Mouse (Mus musculus) gastrocnemius, postnatal 36 days (tissue): Measurements from ENCODE around the gene Mef2d. TPM values are rescaled to one million over a fixed set of nuclear protein-coding genes. Genes with fewer than 3 reads are reported as not detected.
"Not testable (repeated sequence)": the region's sequence is repeated elsewhere in the genome, so short reads cannot be mapped to it uniquely, and the experiment has no call there.

ENCODE experiments used
- DNase-seq, 2 experiments: peaks; one replicate each; pipeline ENCODE4 v3.0.0; 2022
- intact Hi-C: fragments of 180-260 bp; cut with DNase I; formaldehyde crosslinking; loops from one replicate; pipeline ENCODE4 v1.15.1; 2025
- total RNA-seq, 2 experiments: library from RNA; stranded (reverse); gene quantifications; 2 replicates each; pipeline ENCODE4 v1.2.3; 2021

The Mef2d gene
- total RNA-seq, 2 experiments from 2014 or later = 156 to 174 TPM

DNA sequence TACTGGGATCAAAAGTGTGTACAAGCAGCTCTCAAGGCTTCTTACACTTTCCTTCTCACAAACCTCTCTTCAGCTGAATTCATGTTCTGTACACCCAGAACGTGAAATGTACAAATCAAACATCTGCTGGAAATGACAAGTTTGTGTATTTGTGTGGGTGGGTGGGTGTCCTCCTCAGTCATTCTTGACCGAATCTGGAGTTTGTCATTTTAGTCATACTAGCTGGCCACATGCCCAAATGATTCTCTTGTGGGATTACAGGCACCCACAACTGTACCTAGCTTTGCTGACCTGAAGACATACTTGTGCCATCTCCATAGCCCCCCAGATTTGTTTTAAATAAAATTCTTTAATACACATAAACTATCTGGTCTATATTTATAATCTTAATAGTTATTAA lies 32.7 kb downstream of the Mef2d start:
- no peak for DNase-seq
- intact Hi-C loops = loop anchor here (2.0 kb wide), 1 partner anchor 88 kb away; no protein-coding TSS in a partner anchor

DNA sequence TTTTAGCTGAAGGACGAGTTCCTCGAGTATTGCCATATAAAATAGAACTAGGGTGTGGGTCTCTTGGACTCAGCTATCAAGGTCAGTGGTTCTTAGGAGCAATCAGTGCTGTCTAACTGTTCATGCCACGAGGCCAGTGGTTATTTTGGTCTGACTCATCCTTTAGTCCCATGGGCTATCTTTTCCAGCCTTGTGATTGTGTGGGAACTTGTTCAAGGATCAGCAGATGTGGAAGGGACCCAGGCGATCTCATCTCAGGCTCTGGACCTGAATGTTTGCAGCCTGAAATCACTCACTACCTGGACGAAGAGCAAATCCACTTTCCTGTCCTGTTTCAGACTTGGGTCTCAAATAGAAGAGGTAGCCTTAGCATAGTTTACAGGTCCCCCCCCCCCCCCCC lies 34.9 kb downstream of the Mef2d start:
- intact Hi-C loops = no loop called here
- DNase-seq = peak in 1 of 2 experiments; percentile 30

- intact Hi-C loops = no loop called here
These were observed 35.6 kb downstream of the Mef2d start for GRCm38 (mm10) chr3:88177562-88178345.

DNA sequence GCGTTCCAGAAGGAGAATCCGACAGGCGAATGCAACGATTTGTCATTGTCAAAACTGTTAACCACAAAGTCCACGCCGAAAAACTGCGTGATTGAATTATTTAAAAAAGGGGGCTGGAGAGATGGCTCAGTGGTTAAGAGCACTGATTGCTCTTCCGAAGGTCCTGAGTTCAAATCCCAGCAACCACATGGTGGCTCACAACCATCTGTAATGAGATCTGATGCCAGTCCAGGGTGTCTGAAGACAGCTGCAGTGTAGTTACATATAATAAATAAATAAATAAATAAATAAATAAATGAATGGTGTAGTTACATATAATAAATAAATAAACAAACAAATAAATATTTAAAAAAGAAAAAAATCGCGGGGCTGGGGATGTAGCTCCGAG lies 36.2 kb downstream of the Mef2d start:
- DNase-seq, intact Hi-C loops: not testable (repeated sequence)

More at GRCm38 (mm10) chr3:88177562-88178345, 35.6 kb downstream of the Mef2d start:
- peak; percentile 99 for DNase-seq

- intact Hi-C loops = no loop called here
- DNase-seq = no peak
These were observed 36.8 kb downstream of the Mef2d start for GRCm38 (mm10) chr3:88178986-88179385.

GRCm38 (mm10) chr3:88181374-88181773 lies 39.2 kb downstream of the Mef2d start:
- intact Hi-C loops = no loop called here
- no peak for DNase-seq

DNA sequence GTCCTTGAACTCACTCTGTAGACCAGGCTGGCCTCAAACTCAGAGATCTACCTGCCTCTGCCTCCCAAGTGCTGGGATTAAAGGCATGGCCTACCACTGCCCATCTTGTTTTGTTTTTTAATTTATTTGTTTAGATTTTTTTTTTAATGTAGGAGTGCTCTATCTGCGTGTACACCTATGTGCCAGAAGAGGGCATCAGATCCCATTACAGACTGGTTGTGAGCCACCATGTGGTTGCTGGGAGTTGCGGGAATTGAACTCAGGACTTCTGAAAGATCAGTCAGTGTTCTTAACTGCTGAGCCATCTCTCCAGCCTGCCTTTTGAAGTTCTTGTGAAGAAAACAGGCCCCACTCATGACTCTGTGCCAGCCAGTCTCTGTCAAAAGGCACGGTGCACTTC lies 44.3 kb downstream of the Mef2d start:
- no peak for DNase-seq
- intact Hi-C loops = no loop called here

GRCm38 (mm10) chr3:88191146-88191545 lies 49.0 kb downstream of the Mef2d start:
- no peak for DNase-seq
- intact Hi-C loops = no loop called here

DNA sequence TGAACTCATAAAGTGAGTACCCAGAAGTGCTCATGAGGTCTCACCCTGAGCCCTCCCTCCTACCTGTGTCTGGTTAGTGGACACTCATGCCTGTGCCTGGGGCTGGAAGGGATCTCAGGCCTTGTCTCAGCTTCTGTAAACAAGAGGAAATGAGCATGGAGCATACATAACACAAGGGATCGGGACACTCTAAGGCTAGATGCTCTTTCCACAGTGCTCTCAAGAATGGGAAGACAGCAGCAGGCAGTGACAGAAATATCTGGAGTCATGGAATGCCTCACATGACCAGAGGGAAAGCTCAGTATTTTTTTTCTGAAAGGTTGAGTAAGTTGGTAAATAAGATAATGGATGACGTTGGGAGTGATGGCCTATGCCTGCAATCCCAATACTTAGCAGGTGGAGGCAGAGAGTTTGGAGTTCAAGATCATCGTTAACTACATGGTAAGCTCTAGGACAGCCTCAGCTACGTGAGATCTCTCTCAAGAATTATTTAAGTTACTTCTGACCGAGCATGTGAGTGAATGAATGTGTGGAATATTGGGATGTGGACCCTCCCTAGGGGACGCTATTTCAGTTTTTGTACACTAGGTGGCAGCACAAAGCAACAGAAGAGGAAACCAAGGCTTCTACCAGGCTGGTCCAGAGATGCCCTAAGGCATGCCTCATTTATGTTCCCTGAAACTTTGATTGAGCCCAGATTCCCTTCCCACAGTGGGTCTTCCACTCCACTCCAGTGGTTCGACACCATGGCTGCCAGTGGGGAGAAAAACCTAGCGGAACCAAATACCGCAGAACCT lies 49.8 kb downstream of the Mef2d start:
- intact Hi-C loops = loop anchor here (1.0 kb wide), 1 partner anchor 49 kb away; no protein-coding TSS in a partner anchor
- DNase-seq = no peak

DNA sequence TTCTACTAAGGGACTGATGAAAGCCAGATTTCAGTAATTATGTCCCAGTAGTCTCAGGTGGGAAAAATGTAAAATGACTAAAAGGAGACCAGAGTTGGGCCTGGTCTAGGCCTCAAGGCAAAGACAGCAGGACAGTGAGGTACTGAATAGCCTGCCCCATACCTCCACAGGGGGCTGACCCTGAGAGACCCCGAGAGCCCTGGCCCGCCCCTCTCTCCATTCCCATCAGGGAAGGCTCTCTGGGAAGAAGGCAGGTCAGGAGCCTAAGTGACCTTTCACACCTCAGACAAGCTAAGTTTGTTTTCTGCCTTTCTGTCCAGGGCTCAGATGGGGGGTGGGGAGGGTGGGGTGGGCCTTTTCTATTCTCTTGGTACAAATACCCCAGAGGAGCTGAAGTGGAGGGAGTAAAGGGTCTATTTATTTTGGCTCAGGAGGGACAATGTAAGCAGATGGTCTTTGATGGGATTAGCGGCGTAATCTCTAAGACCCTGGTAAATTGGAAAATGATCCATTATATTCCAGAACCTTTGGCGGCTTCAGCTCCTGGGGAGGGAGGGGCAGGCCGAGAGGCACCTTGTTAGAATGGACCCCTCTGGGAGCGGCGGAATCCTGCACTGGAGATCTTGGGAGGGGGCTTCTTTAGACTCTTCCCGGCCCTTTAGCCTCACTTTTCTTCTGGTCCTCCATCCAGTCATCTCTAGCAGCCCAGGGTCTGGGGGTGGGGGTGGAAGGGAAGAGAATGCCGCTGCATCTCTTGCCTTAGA lies 55.8 kb downstream of the Mef2d start:
- intact Hi-C loops = no loop called here
- no peak for DNase-seq

DNA sequence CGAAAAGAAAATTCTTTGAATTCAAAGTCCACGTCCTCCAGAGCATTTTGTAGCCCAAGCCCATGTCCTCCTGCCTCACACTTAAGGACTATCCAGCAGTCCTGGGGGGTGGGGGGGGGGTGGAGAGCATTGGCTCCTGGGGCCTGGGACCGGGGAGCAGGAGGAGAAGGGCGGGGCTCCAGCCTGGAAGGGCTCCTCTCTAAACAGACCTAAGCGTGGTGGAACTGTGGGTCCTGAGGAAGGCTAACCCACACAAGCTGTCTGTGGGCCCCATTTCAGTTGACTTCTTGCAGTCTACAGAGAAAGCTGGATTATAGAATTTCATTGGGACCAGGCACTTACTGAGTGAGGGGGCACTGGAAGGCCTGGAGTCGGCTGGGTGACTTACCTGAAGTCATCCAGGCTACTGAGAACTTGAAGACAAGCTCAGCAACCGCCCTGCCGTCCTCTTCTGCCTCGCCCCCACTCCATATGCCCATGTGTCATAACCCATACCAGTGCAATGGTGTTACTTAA lies 56.4 kb downstream of the Mef2d start:
- intact Hi-C loops = no loop called here
- DNase-seq = no peak

DNA sequence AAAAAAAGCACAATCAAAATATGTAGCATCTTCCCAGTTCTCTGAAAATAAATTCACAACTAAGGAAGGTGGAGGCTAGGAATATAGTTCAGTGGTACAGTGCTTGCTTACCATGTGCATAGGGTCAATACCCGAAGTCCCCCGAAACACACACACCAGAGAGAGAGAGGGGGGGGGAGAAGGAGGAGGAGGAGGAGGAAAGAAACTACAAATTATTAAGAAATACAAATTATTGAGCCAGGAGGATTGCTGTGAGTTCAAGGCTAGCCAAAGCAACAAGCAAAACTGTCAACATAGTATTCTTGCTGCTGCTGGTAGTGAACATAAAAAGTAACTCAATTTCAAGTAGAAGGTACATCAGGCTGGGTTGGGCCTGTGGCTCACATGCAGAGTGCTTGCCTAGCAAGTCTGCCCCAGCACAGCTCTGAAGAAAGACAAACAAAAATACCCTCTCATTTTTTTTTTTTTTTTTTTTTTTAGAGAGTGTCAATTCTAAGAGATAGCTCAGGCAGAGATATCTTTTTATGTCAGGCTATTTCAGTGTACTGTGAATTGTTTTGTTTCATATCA lies 57.5 kb downstream of the Mef2d start:
- no peak for DNase-seq
- intact Hi-C loops = no loop called here

GRCm38 (mm10) chr3:88200161-88200971 lies 58.2 kb downstream of the Mef2d start:
- intact Hi-C loops = no loop called here
- no peak for DNase-seq

- intact Hi-C loops = no loop called here
- no peak for DNase-seq
These were observed 58.8 kb downstream of the Mef2d start for GRCm38 (mm10) chr3:88200972-88201330.

GRCm38 (mm10) chr3:88201640-88202039 lies 59.5 kb downstream of the Mef2d start:
- intact Hi-C loops = no loop called here

DNA sequence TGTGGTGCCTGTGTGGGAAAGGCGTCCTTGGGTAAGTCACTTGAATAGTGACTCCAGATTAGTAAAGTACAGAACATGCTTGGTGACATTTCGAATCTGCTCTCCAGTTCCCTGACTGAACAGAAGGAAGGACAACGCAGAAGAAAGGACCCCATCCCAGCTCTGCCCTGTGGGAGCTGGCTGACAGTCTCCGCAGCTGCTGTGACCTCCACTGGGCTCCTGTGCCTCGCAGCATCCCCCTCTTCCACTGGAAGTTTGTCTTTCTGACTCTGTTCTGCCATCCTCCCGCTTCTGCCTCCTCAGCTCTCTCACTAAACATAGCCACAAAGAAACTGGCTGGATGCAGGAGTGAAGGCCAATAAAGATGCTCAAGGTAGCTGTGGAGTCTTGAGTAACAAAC lies 60.8 kb downstream of the Mef2d start:
- DNase-seq = no peak

More at GRCm38 (mm10) chr3:88201640-88202039, 59.5 kb downstream of the Mef2d start:
- no peak for DNase-seq

DNA sequence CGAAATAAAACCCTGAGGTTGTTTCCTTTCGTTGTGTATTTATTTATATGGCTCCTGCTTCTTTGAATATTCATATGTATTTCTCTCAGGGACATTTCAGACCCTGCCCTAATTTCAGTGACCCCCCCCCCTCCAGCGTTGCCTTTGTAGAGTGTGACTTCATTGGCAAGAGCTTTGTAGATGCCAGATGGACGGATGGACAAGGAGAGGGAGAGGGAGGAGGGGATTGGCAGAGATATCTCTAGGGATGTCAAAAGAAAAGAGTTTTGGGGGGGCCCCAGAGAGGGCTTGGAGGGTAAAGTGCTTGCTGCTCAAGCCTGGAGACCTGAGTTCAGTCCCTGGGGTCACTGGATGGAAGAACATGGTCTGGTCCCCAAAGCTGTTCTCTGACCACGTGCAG lies 61.3 kb downstream of the Mef2d start:
- intact Hi-C loops = no loop called here
- no peak for DNase-seq

More for the DNA sequence above, 60.8 kb downstream of the Mef2d start:
- intact Hi-C loops = no loop called here

- intact Hi-C loops = no loop called here
These were observed 62.0 kb downstream of the Mef2d start for GRCm38 (mm10) chr3:88203999-88204700.

GRCm38 (mm10) chr3:88204751-88205150 lies 62.6 kb downstream of the Mef2d start:
- intact Hi-C loops = no loop called here
- DNase-seq = no peak

More at GRCm38 (mm10) chr3:88203999-88204700, 62.0 kb downstream of the Mef2d start:
- no peak for DNase-seq
